Mouse (Mus musculus): ENCODE measurements around the gene Spred2.

The Spred2 gene

GRCm38 (mm10) chr11:19923888-19924756 is at the start of gene Spred2:
TSS of gene Spred2 (plus strand) at chr11:19924375.
- DNase-seq (ENCODE audit: low spot score) = peak; percentile 99

DNA sequence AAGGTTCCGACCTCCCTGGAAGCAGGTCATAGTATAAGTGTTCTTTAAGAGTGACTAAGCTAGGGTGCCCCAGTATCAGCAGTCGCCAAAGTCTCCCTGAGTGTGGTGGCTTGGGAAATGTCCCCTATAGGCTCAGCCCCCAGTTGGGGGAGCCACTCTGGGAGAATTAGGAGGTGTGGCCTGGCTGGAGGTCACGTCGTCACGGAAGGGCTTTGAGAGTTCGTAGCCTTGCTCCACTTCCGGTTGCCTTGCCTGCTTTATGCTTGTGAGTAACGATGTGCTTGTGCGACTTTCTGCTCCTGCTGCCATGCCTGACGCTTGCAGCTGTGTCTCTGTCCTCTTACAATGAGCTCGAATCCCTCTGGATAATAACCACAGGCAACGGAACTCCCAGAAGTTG is 48.6 kb upstream of the Spred2 start:
- DNase-seq (ENCODE audit: low spot score) = no peak

DNA sequence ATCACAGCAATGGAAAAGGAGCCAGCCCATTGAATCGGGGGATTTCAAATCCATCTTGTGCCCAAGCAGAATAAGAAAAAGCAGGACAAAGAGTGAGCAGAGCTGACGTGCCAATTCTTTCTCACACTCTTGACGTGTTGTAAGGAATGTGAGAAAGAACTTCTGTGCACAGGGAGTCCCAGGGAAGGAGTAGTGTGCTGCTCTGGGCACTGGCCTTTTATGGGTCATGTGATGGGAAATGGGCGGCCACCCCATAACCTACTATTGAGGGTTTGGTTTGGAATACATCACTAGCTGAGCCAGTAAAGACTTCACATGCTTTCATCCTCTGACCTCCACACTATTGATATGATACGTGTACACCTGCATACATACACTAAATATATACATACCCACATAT is 48.2 kb upstream of the Spred2 start:
- DNase-seq (ENCODE audit: low spot score) = no peak

DNA sequence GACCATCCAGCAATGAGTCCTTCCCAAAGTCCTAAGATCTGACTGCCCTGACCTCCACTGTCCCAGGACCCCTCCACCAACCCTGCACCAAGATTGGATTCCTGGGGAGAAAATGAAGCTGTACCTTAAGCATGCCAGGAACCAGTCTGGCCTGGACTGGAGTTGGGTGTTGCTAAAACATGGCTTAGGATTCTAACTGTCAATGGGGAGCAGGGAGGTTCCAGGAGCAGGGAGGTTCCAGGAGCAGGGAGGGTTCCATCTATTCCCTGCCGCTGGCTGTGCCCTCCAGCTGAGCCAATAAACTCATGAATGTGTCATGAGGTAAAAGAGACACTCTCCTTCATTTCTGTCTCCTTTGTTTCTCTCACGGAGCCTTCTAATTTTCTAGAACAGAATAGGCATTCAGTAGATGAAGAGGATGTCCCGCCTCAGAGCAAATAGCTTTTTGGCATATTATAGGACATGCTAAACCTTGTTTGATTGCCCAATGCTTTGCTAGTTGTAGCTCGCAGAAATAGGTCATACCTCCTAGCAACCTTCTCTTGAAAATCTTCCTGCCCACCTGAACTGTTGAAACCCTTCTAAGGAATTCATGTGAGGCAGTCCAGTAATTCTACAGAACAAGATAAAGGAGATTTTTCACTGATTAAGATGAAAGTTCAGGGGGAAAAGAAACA is 46.8 kb upstream of the Spred2 start:
- no peak for DNase-seq (ENCODE audit: low spot score)

DNA sequence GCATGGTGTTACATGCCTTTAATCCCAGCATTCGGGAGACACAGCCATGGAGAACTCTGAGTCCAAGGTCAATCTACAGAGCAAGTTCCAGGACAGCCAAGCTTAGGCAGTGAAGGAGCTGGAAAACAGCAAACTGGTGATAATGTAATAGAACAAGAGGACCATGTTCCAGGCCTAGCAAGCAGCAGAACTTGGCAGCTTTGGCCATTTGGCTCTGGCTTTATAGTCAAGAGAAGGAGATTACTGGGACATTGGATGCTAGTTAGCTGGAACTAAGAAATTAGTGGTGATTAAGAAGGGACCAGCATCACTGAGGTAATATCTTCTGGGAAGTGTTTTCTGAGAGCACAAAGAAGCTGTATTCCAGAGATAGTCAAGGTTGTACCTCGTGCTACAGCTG is 42.8 kb upstream of the Spred2 start:
- no peak for DNase-seq (ENCODE audit: low spot score)

DNA sequence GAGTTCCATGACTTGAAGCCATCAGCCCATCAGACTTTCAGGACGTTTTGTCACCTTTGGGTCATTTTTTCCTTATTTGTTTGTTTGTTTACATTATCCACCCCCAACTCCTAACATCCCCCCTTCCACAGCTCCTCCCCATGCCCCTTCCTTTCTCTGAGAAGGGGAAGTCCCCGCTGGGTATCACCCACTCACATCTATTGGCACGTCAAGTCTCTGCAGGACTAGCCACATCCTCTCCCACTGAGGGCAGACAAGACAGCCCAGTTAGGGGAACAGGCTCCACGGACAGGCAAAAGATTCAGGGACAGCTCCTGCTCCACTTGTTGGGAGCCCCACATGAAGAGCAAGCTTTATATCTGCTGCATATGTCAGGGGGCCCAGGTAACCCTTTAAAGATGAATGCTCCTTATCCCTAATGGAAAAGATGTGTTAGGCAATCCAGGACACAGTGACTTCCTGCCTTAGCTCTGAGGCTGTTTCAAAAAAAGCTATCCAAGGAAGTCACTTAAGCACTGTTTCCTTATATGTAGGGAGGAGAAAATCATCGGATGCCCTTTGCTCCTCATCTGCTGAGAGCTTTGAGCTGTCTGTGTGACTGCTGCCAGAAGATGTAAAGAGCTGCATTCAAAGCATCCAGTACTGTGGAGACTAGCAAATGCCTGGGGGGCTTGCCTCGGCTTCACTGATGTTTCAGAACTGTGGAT is 33.3 kb upstream of the Spred2 start:
- DNase-seq (ENCODE audit: low spot score) = no peak

GRCm38 (mm10) chr11:19893233-19893632 is 30.9 kb upstream of the Spred2 start:
- no peak for DNase-seq (ENCODE audit: low spot score)

GRCm38 (mm10) chr11:19899621-19900020 is 24.6 kb upstream of the Spred2 start:
- no peak for DNase-seq (ENCODE audit: low spot score)

GRCm38 (mm10) chr11:19900712-19901111 is 23.5 kb upstream of the Spred2 start:
- no peak for DNase-seq (ENCODE audit: low spot score)

GRCm38 (mm10) chr11:19911216-19911615 is 13.0 kb upstream of the Spred2 start:
- no peak for DNase-seq (ENCODE audit: low spot score)

GRCm38 (mm10) chr11:19912179-19912578 is 12.0 kb upstream of the Spred2 start:
- DNase-seq (ENCODE audit: low spot score) = no peak

GRCm38 (mm10) chr11:19912661-19913060 is 11.5 kb upstream of the Spred2 start:
- no peak for DNase-seq (ENCODE audit: low spot score)

GRCm38 (mm10) chr11:19913761-19914160 is 10.4 kb upstream of the Spred2 start:
- no peak for DNase-seq (ENCODE audit: low spot score)

DNA sequence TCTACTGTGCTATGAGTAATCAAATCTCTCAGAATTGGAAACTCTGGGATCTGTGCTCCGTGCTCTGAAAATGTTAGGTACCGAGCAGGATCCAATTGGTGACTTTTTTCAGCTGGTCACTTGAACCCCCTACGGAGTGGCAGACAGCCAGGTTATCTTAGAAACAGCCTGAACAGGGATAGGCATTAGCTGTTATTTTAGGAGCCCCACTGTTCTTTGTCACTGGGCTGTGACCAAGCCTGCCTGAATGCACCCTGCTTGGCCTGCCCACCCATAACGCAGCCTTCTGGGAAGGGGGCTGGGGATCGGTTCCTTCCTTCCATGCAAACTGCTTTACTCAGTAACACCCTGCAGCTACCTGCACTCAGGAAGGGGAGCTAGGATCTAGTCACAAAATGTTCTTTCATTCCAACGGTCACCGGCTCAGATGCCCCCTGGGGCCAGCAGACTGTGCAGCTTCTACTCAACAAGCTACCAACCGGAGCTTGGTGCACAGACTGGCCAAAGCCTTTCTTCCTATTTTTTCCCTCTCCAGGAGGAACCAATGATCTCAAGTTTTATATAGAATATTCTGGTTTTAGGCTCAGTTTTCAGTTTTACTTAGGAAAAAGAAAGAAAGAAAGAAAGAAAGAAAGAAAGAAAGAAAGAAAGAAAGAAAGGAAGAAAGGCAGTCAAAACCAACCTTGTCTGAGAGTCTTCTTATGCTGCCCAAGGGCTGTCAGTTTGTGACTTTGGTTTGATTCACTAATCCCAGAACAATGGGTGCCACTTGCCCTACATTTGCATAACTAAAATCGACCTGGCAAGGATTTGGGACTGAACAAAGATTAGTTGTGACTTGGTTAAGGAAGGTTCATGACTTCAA is 6.6 kb upstream of the Spred2 start:
- DNase-seq (ENCODE audit: low spot score) = no peak

DNA sequence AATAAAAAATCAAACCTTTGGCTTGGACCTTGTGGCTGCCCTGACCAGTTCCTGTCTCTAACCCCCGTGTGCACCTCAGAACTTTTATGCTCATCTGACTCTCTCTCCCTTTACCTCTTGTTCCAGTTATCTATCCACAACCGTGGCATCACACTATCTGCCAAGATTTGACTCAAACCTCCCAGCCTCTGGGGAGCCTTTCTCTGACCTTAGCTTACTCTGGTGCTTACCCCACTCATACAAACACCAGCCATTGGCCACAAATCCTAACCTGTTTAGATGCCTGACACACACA is 6.0 kb upstream of the Spred2 start:
- no peak for DNase-seq (ENCODE audit: low spot score)

- DNase-seq (ENCODE audit: low spot score) = no peak
These were observed 4.8 kb upstream of the Spred2 start for GRCm38 (mm10) chr11:19919460-19919784.

GRCm38 (mm10) chr11:19919785-19920671 is 4.1 kb upstream of the Spred2 start:
- peak; percentile 93 for DNase-seq (ENCODE audit: low spot score)

DNA sequence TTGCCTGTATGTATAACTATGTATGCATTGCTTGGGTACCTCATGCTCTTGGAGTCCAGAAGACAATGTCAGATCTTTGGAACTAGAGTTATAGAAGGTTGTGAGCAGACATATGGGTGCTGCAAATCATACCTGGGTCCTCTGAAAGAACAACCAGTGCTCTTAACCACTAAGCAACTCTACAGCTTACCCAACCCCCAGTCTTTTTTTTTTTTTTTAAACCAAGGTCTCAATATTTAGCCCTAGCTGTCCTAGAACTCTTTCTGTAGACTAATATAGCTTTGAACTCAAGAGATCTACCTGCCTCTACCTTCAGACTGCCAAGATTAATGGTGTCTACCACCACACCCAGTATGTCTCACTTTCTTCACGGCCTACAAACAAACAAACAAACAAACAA is 2.5 kb upstream of the Spred2 start:
- no peak for DNase-seq (ENCODE audit: low spot score)

DNA sequence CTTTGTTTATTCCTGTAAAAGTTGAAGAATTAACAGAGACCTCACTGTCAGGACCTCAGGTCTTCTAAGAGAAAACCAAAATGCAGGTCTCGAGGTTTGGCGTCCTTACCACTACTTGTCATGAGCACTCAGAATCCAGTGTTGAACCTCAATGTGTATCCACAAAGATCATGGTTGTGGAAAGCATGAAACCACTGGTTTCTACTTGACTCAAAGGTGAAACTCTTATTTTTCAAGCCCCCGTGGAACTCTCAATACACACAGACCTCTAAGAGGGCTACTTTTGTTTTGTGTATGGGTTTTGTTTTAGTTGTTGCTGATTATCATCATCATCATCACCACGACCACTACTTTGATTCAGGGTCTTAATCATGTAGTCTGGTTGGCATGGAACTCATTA is 2.0 kb upstream of the Spred2 start:
- no peak for DNase-seq (ENCODE audit: low spot score)

- DNase-seq (ENCODE audit: low spot score) = no peak
These were observed 578 bp downstream of the Spred2 start for GRCm38 (mm10) chr11:19924757-19925148.

Measured in MN1 (cell line).